Mouse (Mus musculus) kidney, adult 9 months (tissue): ENCODE measurements at regions not wholly inside any gene's neighbourhood (a gene's known extent, or its start where the extent isn't known, plus 50 kb on each side); places are given as distances from the start of the nearest gene placed in this dataset.

ENCODE experiments used
- DNase-seq: peaks from one replicate; pipeline ENCODE4 v3.0.0; 2022

DNA sequence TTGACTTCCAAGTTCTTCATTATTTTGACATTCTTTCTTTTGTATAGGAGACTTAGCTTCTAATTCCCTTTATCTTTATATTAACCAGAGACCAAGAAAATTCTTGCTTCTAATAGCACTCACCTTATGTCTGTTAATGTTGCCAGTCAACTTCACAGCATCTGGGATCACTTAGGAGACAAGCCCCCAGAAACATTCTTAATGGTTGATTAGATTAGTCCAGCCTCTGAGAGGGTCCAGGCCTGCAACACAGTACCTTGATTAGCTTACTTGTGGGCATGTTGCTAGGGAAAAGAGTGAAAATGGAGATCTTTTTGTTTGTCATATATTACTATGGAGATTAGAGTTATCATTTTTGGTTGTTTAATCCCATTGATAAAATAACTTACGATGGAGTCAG lies 778.8 kb downstream of the Brinp3 start:
- DNase-seq: no peak

DNA sequence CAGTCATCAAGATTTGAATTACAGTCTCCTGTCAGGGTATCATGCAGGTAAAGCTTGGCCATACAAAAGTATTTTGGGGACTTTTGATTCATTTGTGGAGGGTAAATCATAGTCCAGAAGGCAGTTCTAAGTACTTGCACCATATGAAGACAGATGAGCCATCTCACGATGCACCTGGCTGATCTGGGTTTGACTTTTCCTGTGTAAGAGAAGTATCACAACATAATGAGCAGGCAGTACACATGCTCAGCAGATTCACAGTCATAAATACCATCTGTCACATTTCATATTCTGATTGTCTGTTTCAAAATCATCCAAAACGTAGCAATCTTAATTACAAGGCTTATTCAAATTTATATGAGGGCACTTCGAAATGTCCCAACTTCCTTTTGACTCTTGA lies 796.6 kb downstream of the Brinp3 start:
- no peak for DNase-seq

DNA sequence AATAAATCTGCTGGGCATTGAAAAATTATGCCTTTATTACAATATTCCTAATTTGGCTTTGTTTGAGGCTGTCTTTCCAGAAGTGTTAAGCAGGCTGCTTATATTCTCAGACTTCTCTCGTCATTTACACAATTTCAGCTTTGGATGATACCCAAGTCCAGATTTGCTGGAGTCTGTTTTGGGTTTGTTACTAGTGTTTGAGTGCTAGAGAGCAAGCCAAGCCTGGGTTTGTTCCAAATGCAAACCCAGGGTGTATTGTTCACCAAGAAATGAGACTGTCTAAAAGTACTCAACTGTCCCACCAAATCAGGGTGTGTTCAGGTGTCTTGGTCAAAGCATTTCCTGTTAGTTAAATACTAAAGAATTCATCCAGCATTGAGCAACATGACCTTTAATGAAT lies 814.7 kb downstream of the Brinp3 start:
- no peak for DNase-seq

DNA sequence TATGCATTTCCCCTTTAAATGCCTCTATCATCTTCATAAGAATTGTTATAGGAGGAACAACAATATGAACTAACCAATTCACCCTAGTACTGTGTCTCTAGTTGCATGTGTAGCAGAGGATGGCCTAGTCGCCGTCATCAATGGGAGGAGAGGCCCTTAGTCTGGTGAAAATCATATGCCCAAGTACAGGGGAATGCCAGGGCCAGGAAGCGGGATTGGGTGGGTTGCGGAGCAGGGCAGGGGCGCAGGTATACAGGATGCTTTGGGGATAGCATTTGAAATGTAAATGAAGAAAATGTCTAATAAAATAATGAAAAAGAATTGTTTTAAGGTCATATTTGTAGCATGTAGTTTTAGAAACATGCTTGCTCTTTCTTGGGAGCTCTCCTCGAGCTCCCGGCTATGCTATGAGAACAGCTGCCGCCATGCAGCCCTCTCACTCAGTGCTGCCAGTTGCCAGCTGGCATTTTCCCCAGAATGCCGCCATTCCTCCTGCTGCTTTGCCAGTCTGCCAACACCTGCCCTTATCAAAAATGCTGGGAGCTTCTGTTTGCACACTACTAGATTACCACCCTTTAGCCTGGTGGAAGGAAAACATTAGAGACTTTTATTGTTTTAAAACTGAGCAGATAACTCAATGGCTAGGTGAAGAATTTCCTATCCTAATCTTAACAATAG lies 848.9 kb downstream of the Brinp3 start:
- DNase-seq: no peak

DNA sequence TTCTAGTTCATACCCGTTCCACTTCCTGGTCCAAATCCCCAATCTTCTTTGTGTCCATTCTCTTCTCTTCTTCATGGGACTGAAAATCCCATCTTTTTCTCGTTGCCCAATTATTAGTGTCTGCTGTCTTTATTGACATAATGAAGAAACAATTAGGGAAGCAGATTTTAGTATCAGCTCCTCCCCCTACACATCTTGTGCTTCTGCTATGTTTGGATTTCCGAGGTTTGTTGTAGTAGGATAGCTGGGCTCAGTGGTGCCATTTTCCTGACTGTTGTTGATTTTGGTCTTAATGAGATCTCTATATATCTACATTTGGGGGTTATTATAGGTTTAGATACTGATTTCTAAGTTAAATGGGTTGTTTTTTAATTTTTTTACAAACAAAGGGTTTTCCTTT lies 849.5 kb downstream of the Brinp3 start:
- DNase-seq: no peak
